Mouse (Mus musculus): ENCODE measurements around the gene Sytl3. TPM values are rescaled to one million over a fixed set of nuclear protein-coding genes. Genes with fewer than 3 reads are reported as not detected.

Gene Sytl3
- polyA plus RNA-seq, 1 experiment: 0.14 TPM

DNA sequence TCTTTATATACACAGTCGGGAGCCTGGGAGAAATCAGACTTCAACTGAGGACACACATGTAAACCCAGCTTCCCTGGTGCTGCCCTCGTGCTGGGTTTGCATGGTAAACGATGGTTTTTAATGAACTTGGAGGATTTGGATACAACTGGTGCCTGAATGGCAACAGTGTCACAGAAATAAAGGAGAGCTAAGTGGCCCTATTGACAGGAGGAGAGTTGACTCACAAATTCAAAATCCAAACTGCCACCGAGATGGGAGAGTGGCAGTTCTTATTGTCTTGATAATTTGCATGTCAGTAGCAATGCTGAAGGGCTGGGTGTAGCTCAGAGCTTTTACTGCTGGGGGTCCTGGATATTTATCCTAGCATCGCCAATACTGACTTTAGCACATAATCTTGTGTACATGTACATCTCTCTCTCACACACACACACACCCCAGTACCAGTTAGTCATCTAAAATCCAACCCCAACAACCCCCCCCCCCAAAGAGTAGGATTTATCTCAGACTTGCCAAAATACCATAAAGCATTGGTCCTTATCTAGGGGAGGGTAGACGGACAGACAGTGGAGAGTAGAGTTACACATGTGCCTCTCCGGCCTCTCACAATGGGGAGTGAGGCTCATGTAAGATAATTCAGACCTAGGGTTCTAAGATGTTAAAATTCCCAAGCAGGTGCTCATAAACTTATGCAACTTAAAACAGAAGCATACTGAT, 104.8 kb downstream of the Sytl3 start:
- H3K4me3 ChIP-seq (ENCODE audit: insufficient read depth, poor library complexity, severe bottlenecking): no peak overlapping the region
- no peaks in the 10 kb centered on the region for H3K27me3 ChIP-seq (ENCODE audit: control insufficient read depth, insufficient read depth, insufficient read length)
- no peak overlapping the region for H3ac ChIP-seq (ENCODE audit: control insufficient read depth, insufficient read length, low read depth)
- peaks cover 98% of the 10 kb centered on the region for H3K79me2 ChIP-seq (ENCODE audit: control insufficient read depth, insufficient read depth)
- H3K36me3 ChIP-seq (ENCODE audit: control insufficient read depth, insufficient read depth): peaks cover 16% of the 10 kb centered on the region
- peaks cover 79% of the 10 kb centered on the region for H3K79me3 ChIP-seq (ENCODE audit: low read depth)
- TF ChIP-seq CEBPB (IDR thresholded peaks at IDR 0.05; ENCODE audit: low read depth) (no peak), CTCF (IDR thresholded peaks at IDR 0.05; ENCODE audit: control insufficient read depth, insufficient read depth, insufficient read length) (no peak), MAX (IDR thresholded peaks at IDR 0.05) (no peak), FOSL1 (IDR thresholded peaks at IDR 0.05; ENCODE audit: insufficient read depth, low read length, poor library complexity, severe bottlenecking) (no peak), USF1 (IDR thresholded peaks at IDR 0.05; ENCODE audit: low read depth) (no peak), MYOD1 (IDR thresholded peaks at IDR 0.05; ENCODE audit: control insufficient read depth, insufficient read length, low read depth) (no peak), MYOG (IDR thresholded peaks at IDR 0.05; ENCODE audit: control insufficient read depth, extremely low read depth, insufficient read length) (no peak)

DNA sequence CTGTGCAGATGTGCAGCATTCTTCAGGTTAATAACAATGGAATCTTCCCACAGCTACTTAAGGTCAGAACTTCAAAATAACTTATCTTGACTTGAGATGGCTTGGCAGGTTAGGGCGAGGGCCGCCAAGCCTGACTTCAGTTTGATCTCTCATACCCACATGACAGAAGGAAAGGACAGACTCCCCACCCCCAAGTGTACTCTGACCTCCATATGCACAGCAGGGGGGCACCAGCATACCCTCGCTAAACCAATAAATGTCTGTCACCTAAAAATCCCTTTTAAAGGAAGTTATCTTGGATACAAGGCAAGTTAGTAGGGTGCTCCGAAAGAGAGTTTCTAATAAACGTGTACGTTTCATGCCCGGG, 105.3 kb downstream of the Sytl3 start:
- Histone ChIP-seq H3K36me3 (ENCODE audit: control insufficient read depth, insufficient read depth) (peaks cover 12% of the 10 kb centered on the region), H3K27me3 (ENCODE audit: control insufficient read depth, insufficient read depth, insufficient read length) (no peaks in the 10 kb centered on the region), H3ac (ENCODE audit: control insufficient read depth, insufficient read length, low read depth) (no peak overlapping the region), H3K79me2 (ENCODE audit: control insufficient read depth, insufficient read depth) (peaks cover 99% of the 10 kb centered on the region), H3K4me3 (ENCODE audit: insufficient read depth, poor library complexity, severe bottlenecking) (no peak overlapping the region), H3K79me3 (ENCODE audit: low read depth) (peaks cover 80% of the 10 kb centered on the region)
- TF ChIP-seq USF1 (IDR thresholded peaks at IDR 0.05; ENCODE audit: low read depth): no peak
- TF ChIP-seq MYOG (IDR thresholded peaks at IDR 0.05; ENCODE audit: control insufficient read depth, extremely low read depth, insufficient read length): no peak
- TF ChIP-seq MYOD1 (IDR thresholded peaks at IDR 0.05; ENCODE audit: control insufficient read depth, insufficient read length, low read depth): no peak
- no peak for TF ChIP-seq CEBPB (IDR thresholded peaks at IDR 0.05; ENCODE audit: low read depth)
- no peak for TF ChIP-seq FOSL1 (IDR thresholded peaks at IDR 0.05; ENCODE audit: insufficient read depth, low read length, poor library complexity, severe bottlenecking)

DNA sequence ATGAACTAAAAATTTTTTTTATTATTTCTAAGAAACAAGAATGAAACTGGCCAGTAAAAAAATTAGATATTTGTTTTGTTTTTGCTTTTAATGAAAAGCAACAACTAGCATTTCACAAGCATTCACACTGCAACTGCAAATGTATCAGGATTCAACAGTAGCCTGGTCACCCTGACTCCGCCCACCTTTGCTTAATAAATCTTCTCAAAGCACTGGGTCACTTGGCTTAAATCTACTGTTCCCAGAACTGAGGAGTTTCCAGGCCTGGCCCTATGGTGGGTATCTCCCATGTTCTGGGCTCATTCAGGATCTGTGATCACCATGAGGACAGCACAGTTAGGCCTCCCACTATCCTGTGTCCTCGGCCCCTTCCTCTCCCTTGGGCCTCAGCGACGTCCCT, 105.8 kb downstream of the Sytl3 start:
- Histone ChIP-seq H3K79me3 (ENCODE audit: low read depth) (peaks cover 83% of the 10 kb centered on the region), H3K79me2 (ENCODE audit: control insufficient read depth, insufficient read depth) (peaks cover 99% of the 10 kb centered on the region), H3K36me3 (ENCODE audit: control insufficient read depth, insufficient read depth) (peaks cover 8% of the 10 kb centered on the region), H3K4me3 (ENCODE audit: insufficient read depth, poor library complexity, severe bottlenecking) (no peak overlapping the region), H3K27me3 (ENCODE audit: control insufficient read depth, insufficient read depth, insufficient read length) (no peaks in the 10 kb centered on the region), H3ac (ENCODE audit: control insufficient read depth, insufficient read length, low read depth) (no peak overlapping the region)
- TF ChIP-seq FOSL1 (IDR thresholded peaks at IDR 0.05; ENCODE audit: insufficient read depth, low read length, poor library complexity, severe bottlenecking) (no peak), MYOD1 (IDR thresholded peaks at IDR 0.05; ENCODE audit: control insufficient read depth, insufficient read length, low read depth) (no peak), MAX (IDR thresholded peaks at IDR 0.05) (no peak)

- Histone ChIP-seq H3K79me2 (ENCODE audit: control insufficient read depth, insufficient read depth) (peaks cover 99% of the 10 kb centered on the region), H3ac (ENCODE audit: control insufficient read depth, insufficient read length, low read depth) (no peak overlapping the region), H3K36me3 (ENCODE audit: control insufficient read depth, insufficient read depth) (peaks cover 8% of the 10 kb centered on the region)
Measured at GRCm38 (mm10) chr17:6765886-6766285, 107.0 kb downstream of the Sytl3 start.

DNA sequence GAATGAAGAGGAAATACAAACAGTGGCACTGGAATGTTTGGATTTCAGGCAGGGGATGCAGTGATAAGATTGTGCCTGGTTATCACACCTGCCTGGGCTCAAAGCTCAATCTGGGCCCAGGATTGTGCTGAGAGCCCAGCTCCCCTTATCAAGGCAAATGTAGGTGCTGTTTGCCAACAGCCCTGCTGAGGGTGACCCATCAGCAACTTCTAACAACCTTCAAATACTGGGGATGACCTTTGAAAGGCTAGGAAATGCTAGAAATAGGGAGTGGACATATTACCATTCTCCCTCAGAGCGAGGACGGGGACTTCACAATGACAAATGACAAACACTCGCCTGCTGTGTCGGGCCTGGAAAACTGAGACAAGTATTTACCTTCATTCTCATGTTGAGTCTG, 107.9 kb downstream of the Sytl3 start:
- peaks cover 100% of the 10 kb centered on the region for H3K79me2 ChIP-seq (ENCODE audit: control insufficient read depth, insufficient read depth)
- H3K27me3 ChIP-seq (ENCODE audit: control insufficient read depth, insufficient read depth, insufficient read length): no peaks in the 10 kb centered on the region
- H3ac ChIP-seq (ENCODE audit: control insufficient read depth, insufficient read length, low read depth): no peak overlapping the region
- peaks cover 87% of the 10 kb centered on the region for H3K79me3 ChIP-seq (ENCODE audit: low read depth)
- peaks cover 12% of the 10 kb centered on the region for H3K36me3 ChIP-seq (ENCODE audit: control insufficient read depth, insufficient read depth)
- no peak for TF ChIP-seq MYOD1 (IDR thresholded peaks at IDR 0.05; ENCODE audit: control insufficient read depth, insufficient read length, low read depth)
- no peak for TF ChIP-seq MAX (IDR thresholded peaks at IDR 0.05)
- TF ChIP-seq USF1 (IDR thresholded peaks at IDR 0.05; ENCODE audit: low read depth): no peak
- no peak for TF ChIP-seq CTCF (IDR thresholded peaks at IDR 0.05; ENCODE audit: control insufficient read depth, insufficient read depth, insufficient read length)
- no peak for TF ChIP-seq FOSL1 (IDR thresholded peaks at IDR 0.05; ENCODE audit: insufficient read depth, low read length, poor library complexity, severe bottlenecking)
- TF ChIP-seq MYOG (IDR thresholded peaks at IDR 0.05; ENCODE audit: control insufficient read depth, extremely low read depth, insufficient read length): no peak
- no peak for TF ChIP-seq CEBPB (IDR thresholded peaks at IDR 0.05; ENCODE audit: low read depth)
- H3K4me3 ChIP-seq (ENCODE audit: insufficient read depth, poor library complexity, severe bottlenecking): no peak overlapping the region

More at GRCm38 (mm10) chr17:6765886-6766285, 107.0 kb downstream of the Sytl3 start:
- no peak for TF ChIP-seq MAX (IDR thresholded peaks at IDR 0.05)
- no peak for TF ChIP-seq CEBPB (IDR thresholded peaks at IDR 0.05; ENCODE audit: low read depth)
- Histone ChIP-seq H3K27me3 (ENCODE audit: control insufficient read depth, insufficient read depth, insufficient read length) (no peaks in the 10 kb centered on the region), H3K79me3 (ENCODE audit: low read depth) (peaks cover 85% of the 10 kb centered on the region), H3K4me3 (ENCODE audit: insufficient read depth, poor library complexity, severe bottlenecking) (no peak overlapping the region)

DNA sequence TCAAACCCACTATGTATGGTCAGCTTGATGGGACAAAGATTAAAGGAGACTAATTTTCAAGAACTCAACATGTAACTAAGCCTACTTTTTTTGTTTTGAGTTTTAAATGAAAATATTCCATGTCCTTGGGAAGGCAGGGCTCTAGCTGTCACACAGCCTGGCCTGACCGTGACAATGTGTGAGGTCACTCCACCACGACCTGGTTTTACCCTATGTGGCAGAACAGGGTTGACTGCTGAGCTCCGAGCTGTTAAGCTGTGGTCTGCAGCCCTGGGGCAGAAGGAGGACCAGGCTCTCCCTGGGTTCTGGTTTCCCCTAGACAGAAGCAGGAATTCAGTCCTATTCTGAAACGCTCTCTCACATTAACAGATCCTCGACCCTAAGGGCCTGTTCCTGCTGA, 108.9 kb downstream of the Sytl3 start:
- no peaks in the 10 kb centered on the region for H3K27me3 ChIP-seq (ENCODE audit: control insufficient read depth, insufficient read depth, insufficient read length)
- peaks cover 100% of the 10 kb centered on the region for H3K79me2 ChIP-seq (ENCODE audit: control insufficient read depth, insufficient read depth)
- TF ChIP-seq CEBPB (IDR thresholded peaks at IDR 0.05; ENCODE audit: low read depth) (no peak), CTCF (IDR thresholded peaks at IDR 0.05; ENCODE audit: control insufficient read depth, insufficient read depth, insufficient read length) (no peak), USF1 (IDR thresholded peaks at IDR 0.05; ENCODE audit: low read depth) (no peak), MYOG (IDR thresholded peaks at IDR 0.05; ENCODE audit: control insufficient read depth, extremely low read depth, insufficient read length) (no peak), FOSL1 (IDR thresholded peaks at IDR 0.05; ENCODE audit: insufficient read depth, low read length, poor library complexity, severe bottlenecking) (no peak), MAX (IDR thresholded peaks at IDR 0.05) (no peak), MYOD1 (IDR thresholded peaks at IDR 0.05; ENCODE audit: control insufficient read depth, insufficient read length, low read depth) (no peak)

More for the DNA sequence above, 108.9 kb downstream of the Sytl3 start:
- H3K4me3 ChIP-seq (ENCODE audit: insufficient read depth, poor library complexity, severe bottlenecking): no peak overlapping the region
- peaks cover 12% of the 10 kb centered on the region for H3K36me3 ChIP-seq (ENCODE audit: control insufficient read depth, insufficient read depth)
- H3ac ChIP-seq (ENCODE audit: control insufficient read depth, insufficient read length, low read depth): no peak overlapping the region
- peaks cover 88% of the 10 kb centered on the region for H3K79me3 ChIP-seq (ENCODE audit: low read depth)
